Mouse (Mus musculus): ENCODE data around the gene Padi1. TPM values are rescaled to one million over a fixed set of nuclear protein-coding genes. Genes with fewer than 3 reads are reported as not detected.

Padi1 gene
- polyA plus RNA-seq, 1 experiment: not detected

DNA sequence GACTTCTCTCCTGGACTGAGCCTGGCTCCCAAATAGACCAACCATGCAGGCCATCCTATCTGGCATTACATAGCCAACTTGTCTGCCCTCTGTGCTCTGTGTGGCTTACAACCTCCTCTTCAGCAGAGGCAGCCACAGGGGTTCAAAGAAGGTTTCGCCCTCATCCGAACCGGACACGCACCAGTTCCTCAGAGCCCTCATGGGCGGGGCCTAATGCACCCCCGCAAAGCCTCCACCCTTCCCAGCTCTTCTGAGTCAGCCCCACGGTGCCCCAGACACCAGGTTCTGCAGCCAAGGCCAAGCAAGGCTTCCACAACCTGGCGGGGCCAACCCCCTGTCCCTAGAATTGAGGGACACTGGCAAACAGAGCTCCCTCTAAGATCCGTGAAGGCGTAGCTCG lies 13.7 kb upstream of the Padi1 start:
- Histone ChIP-seq H3K4me1 (ENCODE audit: control insufficient read depth, insufficient read depth, low read length) (peaks cover 16% of the 10 kb centered on the region), H3K4me3 (replicated peaks; ENCODE audit: control insufficient read depth, low read depth, low read length) (no peak overlapping the region), H3K27ac (ENCODE audit: control insufficient read depth, insufficient read depth, low read depth, low read length, poor library complexity) (no peak overlapping the region)
- 40% methylated on average over 11 of the region's 11 CpGs for WGBS
- TF ChIP-seq POLR2A (IDR thresholded peaks at IDR 0.05; ENCODE audit: borderline replicate concordance, control insufficient read depth, low read depth, low read length) (no peak), CTCF (IDR thresholded peaks at IDR 0.05; ENCODE audit: control insufficient read depth, insufficient read depth, low read length) (no peak)

DNA sequence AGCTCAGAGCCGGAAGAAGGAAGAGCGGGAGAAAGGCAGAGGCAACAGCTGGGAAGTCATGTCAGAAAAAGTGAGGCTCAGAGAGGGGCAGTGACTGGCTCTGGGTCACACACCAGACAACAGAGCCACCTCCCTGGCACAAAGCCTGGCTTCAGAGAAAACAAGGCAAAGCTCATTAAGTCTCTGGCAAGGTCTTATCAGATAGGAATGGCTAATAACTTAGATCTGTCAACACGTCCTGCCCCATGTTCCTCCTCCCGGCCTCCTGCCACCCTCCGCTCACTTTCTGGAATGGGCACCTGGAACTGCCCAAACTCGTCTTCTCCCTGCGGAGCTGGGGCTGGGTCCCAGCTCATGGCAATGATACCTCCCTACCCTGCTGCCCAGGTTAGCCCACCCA lies 12.2 kb upstream of the Padi1 start:
- no peak overlapping the region for H3K4me3 ChIP-seq (replicated peaks; ENCODE audit: control insufficient read depth, low read depth, low read length)
- 74% methylated on average over 7 of the region's 7 CpGs for WGBS
- no peak overlapping the region for H3K27ac ChIP-seq (ENCODE audit: control insufficient read depth, insufficient read depth, low read depth, low read length, poor library complexity)
- peaks cover 18% of the 10 kb centered on the region for H3K4me1 ChIP-seq (ENCODE audit: control insufficient read depth, insufficient read depth, low read length)
- TF ChIP-seq POLR2A (IDR thresholded peaks at IDR 0.05; ENCODE audit: borderline replicate concordance, control insufficient read depth, low read depth, low read length) (no peak), CTCF (IDR thresholded peaks at IDR 0.05; ENCODE audit: control insufficient read depth, insufficient read depth, low read length) (no peak)

DNA sequence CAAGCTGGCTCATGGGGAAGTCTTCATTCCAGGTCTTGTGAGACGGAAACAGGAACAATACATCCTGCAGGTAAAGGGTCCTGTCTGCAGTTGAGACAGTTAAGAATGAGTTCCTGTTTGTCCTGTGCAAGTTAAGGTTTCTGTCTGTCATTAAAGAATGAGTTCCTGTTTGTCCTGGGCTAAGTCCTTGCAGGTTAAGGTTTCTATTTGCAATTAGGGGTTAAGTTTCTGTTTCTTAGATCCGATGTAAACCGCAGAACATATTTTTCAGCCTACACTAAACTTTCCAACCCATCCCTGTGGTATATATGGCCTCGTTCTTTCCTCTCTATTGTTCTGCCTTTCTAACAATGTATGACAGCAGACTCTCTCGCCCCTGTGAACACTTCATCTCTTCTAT lies 11.5 kb upstream of the Padi1 start:
- Histone ChIP-seq H3K27ac (ENCODE audit: control insufficient read depth, insufficient read depth, low read depth, low read length, poor library complexity) (no peak overlapping the region), H3K4me1 (ENCODE audit: control insufficient read depth, insufficient read depth, low read length) (peaks cover 18% of the 10 kb centered on the region), H3K4me3 (replicated peaks; ENCODE audit: control insufficient read depth, low read depth, low read length) (no peak overlapping the region)
- 9% methylated on average over 5 of the region's 5 CpGs for whole genome bisulfite sequencing
- TF ChIP-seq CTCF (IDR thresholded peaks at IDR 0.05; ENCODE audit: control insufficient read depth, insufficient read depth, low read length) (no peak), POLR2A (IDR thresholded peaks at IDR 0.05; ENCODE audit: borderline replicate concordance, control insufficient read depth, low read depth, low read length) (no peak)

DNA sequence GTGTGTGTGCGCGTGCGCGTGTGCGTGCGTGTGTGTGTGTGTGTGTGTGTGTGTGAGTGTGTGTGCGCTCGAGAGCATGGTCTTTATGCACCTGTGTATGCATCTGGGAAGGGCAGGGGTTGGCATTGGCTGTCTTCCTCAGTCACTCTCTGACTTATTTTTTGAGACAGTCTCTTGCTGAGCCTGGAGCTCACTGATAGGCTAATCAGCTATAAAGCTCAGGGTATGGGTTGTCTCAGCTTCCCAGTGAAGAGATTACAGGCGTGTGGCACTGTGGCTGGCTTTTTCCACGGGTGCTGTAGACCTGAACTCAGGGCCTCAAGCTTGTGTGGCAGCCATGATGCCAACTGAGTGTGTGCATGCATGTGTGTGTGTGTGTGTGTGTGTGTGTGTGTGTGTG lies 9.6 kb upstream of the Padi1 start:
- 75% methylated on average over 10 of the region's 10 CpGs for WGBS
- Histone ChIP-seq H3K27ac (ENCODE audit: control insufficient read depth, insufficient read depth, low read depth, low read length, poor library complexity) (peak overlapping the region; percentile 82), H3K4me1 (ENCODE audit: control insufficient read depth, insufficient read depth, low read length) (peaks cover 18% of the 10 kb centered on the region), H3K4me3 (replicated peaks; ENCODE audit: control insufficient read depth, low read depth, low read length) (no peak overlapping the region)
- TF ChIP-seq POLR2A (IDR thresholded peaks at IDR 0.05; ENCODE audit: borderline replicate concordance, control insufficient read depth, low read depth, low read length) (no peak), CTCF (IDR thresholded peaks at IDR 0.05; ENCODE audit: control insufficient read depth, insufficient read depth, low read length) (no peak)

DNA sequence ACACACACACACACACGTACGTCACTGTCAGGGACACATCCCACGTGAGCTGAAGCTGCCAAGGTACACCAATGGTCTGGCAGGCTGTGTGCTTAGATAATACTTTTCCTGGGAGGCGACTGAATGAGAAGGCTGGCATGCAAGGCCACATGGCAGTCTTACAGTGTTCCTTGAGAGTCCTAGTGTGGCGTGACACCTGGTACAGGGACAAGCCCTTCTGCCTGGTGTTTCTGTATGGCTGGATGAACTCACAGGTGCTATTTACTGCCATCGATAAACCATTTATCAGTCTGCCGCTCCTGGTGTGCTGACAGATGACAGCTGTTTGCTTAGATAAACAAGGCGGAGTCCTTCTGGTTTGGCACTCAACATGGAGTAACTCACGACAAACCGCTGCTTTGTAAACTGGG lies 8.9 kb upstream of the Padi1 start:
- TF ChIP-seq POLR2A (IDR thresholded peaks at IDR 0.05; ENCODE audit: borderline replicate concordance, control insufficient read depth, low read depth, low read length): no peak
- no peak for TF ChIP-seq CTCF (IDR thresholded peaks at IDR 0.05; ENCODE audit: control insufficient read depth, insufficient read depth, low read length)
- whole genome bisulfite sequencing: 65% methylated on average over 10 of the region's 10 CpGs
- peaks cover 16% of the 10 kb centered on the region for H3K4me1 ChIP-seq (ENCODE audit: control insufficient read depth, insufficient read depth, low read length)
- no peak overlapping the region for H3K4me3 ChIP-seq (replicated peaks; ENCODE audit: control insufficient read depth, low read depth, low read length)
- H3K27ac ChIP-seq (ENCODE audit: control insufficient read depth, insufficient read depth, low read depth, low read length, poor library complexity): peak overlapping the region; percentile 82

DNA sequence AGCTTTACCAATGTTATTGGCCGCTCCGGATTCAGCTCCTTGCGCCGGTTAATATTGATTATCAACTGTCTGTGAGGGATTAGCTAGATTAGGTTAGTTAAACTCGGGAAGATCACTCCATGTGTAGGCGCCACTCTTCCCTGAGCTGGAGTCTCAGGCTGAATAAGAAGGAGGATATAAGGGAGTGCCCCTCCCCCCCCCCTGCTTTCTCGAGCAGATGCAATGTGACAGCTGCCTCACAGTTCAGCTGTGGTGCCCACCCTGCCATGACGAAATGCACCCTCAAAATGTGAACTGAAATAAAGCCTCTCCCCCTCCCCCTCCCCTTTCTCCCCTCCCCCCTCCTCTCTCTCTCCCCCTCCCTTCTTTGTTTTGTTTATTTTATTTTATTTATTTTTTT lies 8.0 kb upstream of the Padi1 start:
- 62% methylated on average over 8 of the region's 8 CpGs for WGBS
- H3K4me1 ChIP-seq (ENCODE audit: control insufficient read depth, insufficient read depth, low read length): peaks cover 13% of the 10 kb centered on the region
- TF ChIP-seq POLR2A (IDR thresholded peaks at IDR 0.05; ENCODE audit: borderline replicate concordance, control insufficient read depth, low read depth, low read length) (no peak), CTCF (IDR thresholded peaks at IDR 0.05; ENCODE audit: control insufficient read depth, insufficient read depth, low read length) (no peak)
- no peak overlapping the region for H3K27ac ChIP-seq (ENCODE audit: control insufficient read depth, insufficient read depth, low read depth, low read length, poor library complexity)
- H3K4me3 ChIP-seq (replicated peaks; ENCODE audit: control insufficient read depth, low read depth, low read length): no peak overlapping the region

DNA sequence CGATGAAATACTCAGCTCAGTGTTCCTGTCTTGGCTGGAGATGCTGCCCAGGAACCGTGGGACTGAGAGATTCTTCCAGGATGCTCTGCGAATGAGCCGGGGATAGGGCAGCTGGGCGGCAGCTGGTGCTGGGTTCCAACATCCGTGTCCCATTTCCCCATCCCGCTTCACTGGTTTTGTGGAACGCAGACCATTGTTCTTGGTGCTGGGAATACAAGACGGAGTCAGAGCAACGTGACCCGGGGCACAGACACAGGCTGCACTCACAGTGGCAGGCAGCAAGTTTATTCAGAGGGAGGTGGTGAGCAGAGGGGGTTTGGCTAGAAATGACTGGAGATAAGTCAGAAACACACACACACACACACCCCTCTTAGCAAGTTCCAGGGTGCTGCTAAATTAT lies 3.7 kb upstream of the Padi1 start:
- 85% methylated on average over 11 of the region's 11 CpGs for WGBS

DNA sequence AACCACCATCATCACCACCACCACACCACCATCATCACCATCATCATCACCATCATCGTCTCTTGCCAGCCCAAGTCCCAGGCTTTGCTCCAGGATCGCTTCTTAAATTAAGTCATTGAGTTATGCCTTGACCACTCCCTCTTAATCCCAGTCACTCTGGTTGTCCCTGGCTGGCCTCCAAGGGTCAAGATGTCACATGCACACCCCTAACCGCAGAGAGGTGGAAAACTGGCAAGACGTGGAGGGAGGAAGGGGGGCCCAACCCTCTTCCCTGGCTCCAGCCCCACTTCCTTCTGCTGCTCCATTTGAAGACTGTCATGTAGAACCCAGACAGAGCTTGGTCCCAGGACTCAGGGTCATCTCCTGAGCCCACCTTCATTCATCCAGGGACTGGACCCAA lies 587 bp downstream of the Padi1 start:
- Histone ChIP-seq H3K4me1 (ENCODE audit: control insufficient read depth, insufficient read depth, low read length) (no peaks in the 10 kb centered on the region), H3K27ac (ENCODE audit: control insufficient read depth, insufficient read depth, low read depth, low read length, poor library complexity) (no peak overlapping the region), H3K4me3 (replicated peaks; ENCODE audit: control insufficient read depth, low read depth, low read length) (no peak overlapping the region)
- 46% methylated on average over 4 of the region's 4 CpGs for WGBS
- TF ChIP-seq CTCF (IDR thresholded peaks at IDR 0.05; ENCODE audit: control insufficient read depth, insufficient read depth, low read length) (no peak), POLR2A (IDR thresholded peaks at IDR 0.05; ENCODE audit: borderline replicate concordance, control insufficient read depth, low read depth, low read length) (no peak)

More for the DNA sequence above, 3.7 kb upstream of the Padi1 start:
- Histone ChIP-seq H3K4me3 (replicated peaks; ENCODE audit: control insufficient read depth, low read depth, low read length) (no peak overlapping the region), H3K4me1 (ENCODE audit: control insufficient read depth, insufficient read depth, low read length) (peaks cover 2% of the 10 kb centered on the region; the same call in 1 of the 2 replicates), H3K27ac (ENCODE audit: control insufficient read depth, insufficient read depth, low read depth, low read length, poor library complexity) (no peak overlapping the region)
- TF ChIP-seq POLR2A (IDR thresholded peaks at IDR 0.05; ENCODE audit: borderline replicate concordance, control insufficient read depth, low read depth, low read length): no peak
- no peak for TF ChIP-seq CTCF (IDR thresholded peaks at IDR 0.05; ENCODE audit: control insufficient read depth, insufficient read depth, low read length)

DNA sequence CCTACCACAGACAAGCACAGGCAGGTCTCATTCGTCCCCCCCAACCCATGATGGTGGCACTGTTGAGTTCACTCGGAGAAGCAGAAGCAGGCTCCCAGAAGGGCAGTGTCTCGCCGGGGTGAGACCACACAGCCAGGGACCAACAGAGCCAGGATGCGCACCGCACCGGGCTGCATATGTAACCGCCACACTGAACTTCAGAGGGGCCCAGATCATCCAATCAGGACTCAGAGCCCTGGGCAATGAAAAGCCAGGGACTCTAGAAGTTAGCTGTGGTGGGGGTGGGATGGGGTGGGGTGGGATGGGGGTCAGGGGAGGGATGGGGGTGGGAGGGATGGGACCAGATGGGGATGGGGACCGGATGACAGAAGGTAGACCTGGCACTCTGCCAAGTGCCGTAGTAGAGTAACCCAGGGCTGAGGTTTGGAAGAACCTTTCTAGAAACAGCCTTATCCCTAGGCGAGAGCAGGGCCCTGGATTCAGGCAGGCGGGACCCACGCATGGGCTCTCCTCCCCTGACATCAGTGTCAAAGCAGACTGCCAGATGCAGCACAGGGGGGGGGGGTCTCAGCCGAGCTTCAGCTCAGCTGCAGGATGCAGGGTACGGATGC lies 1.8 kb downstream of the Padi1 start:
- Histone ChIP-seq H3K27ac (ENCODE audit: control insufficient read depth, insufficient read depth, low read depth, low read length, poor library complexity) (no peak overlapping the region), H3K4me1 (ENCODE audit: control insufficient read depth, insufficient read depth, low read length) (no peaks in the 10 kb centered on the region), H3K4me3 (replicated peaks; ENCODE audit: control insufficient read depth, low read depth, low read length) (no peak overlapping the region)
- 78% methylated on average over 15 of the region's 15 CpGs for WGBS
- TF ChIP-seq CTCF (IDR thresholded peaks at IDR 0.05; ENCODE audit: control insufficient read depth, insufficient read depth, low read length) (no peak), POLR2A (IDR thresholded peaks at IDR 0.05; ENCODE audit: borderline replicate concordance, control insufficient read depth, low read depth, low read length) (no peak)

Measured in bone marrow, adult 2 months (tissue).